Mouse (Mus musculus) adrenal gland, adult 2 months (tissue): ENCODE results near the gene Lrrc8b. TPM values are rescaled to one million over a fixed set of nuclear protein-coding genes. Genes with fewer than 3 reads are reported as not detected.
A peak's percentile ranks its signal among the peaks of the same experiment; 100 is the strongest.

Experiments used
- DNase-seq: peaks from one replicate; pipeline ENCODE4 v3.0.0; 2021
- polyA plus RNA-seq: library from polyadenylated mRNA; depleted of rRNA; stranded (reverse); fragments of >200 nt; gene quantifications from 2 replicates; pipeline ENCODE4 v1.2.3, GENCODE M21; 2012
- total RNA-seq, 2 experiments: library from RNA; stranded (reverse); gene quantifications; 2 replicates each; pipeline ENCODE4 v1.2.3; 2021

The Lrrc8b gene
- total and polyA plus RNA-seq, 3 experiments = 38.7 to 115 (median 82.8) TPM

- no peak for DNase-seq
Measured at GRCm38 (mm10) chr5:105418851-105419250, 3.3 kb downstream of the Lrrc8b start.

DNA sequence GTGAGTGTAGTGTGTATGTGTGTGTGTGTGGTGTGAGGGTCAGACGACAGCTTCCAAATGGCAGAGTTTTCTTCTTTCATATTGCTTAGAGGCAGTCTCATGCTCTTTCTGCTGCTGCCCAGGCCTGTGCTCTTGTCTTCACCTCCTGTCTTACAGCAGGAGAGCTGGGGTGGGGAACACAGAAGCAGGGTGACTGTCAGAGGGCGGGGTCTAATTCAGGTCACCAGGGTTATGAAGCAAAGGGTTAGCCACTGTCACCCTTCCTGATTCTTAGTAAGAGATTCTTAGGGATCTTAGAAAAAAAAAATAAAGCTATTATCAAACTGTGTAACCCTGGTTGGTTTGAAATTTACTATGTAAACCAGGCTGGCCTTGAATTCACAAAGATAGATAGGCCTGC is 10.0 kb downstream of the Lrrc8b start:
- no peak for DNase-seq

DNA sequence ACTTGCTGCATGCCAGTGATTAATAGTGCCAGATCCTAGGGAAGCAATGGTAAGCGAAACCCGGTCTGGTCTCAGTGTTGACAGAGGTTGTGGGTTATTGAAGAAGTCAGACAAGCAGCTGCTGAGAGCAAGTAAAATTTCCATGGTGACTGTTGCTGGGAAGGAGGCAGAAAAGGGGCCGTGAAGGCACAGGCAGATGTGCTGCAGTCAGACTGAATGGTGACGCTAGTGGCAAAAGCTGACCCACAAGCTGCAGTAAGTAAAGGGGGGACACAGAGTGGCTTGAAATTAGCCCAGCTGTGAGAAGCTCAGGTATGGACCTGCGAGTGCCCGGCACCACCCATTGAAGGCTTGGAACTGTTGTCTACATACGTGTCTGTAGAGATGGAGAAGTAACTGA is 11.8 kb downstream of the Lrrc8b start:
- no peak for DNase-seq

- DNase-seq = peak; percentile 94
Measured at GRCm38 (mm10) chr5:105428265-105428974, 12.8 kb downstream of the Lrrc8b start.

DNA sequence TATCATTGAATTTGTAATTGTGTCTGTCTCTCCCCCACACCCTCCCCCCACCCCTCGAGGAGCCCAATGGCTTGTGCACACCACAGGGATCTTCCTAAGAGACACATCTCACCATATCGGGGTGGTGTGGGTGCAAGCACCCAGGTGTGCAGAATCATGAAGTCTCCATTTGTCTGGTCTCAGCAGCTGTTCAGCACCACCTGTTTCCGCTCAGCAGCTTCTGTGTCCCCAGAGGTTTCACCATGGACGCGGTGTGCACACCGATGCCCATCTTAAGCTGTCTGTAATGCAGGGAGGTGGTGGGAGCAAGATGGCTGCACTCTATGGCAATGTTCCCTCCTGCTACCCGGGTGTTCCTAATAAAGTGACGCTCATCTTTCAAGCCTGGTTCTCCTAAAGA is 14.6 kb downstream of the Lrrc8b start:
- DNase-seq = no peak

- no peak for DNase-seq
Measured at GRCm38 (mm10) chr5:105439608-105440007, 24.0 kb downstream of the Lrrc8b start.

- DNase-seq = no peak
Measured at GRCm38 (mm10) chr5:105440992-105441535, 25.5 kb downstream of the Lrrc8b start.

DNA sequence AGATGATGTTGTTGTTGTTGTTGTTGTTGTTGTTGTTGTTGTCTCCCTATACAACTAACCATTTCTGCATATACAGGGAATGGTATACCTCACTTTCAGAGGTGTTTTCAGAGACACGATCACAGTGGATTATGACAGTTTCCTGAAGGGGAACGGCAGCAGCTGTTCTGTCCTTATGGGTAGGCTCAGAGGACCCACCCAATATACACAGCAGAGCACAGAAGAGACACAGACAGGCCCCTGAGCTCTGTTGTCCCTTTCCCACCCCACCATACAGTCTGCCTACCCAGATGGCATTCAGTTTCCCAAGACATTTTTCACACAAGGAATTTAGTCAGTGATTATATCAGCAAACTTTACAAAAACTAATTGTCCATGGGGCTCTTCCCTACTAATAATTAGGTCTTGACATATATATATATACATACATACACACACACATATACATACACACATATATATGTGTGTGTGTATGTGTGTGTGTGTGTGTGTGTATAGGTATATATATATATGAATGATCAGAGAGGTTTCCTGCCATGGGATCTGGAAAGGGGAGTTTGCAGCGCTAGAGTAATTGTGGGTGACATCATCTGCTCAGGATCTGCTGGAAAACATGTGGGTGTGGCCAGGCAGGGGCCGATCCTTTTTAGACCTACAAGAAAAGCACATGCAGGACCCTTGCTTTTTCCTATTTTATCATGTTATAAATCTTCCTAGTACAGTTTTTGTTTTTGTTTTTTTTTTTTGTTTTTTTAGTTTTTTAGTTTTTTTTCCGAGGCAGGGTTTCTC is 26.8 kb downstream of the Lrrc8b start:
- no peak for DNase-seq

DNA sequence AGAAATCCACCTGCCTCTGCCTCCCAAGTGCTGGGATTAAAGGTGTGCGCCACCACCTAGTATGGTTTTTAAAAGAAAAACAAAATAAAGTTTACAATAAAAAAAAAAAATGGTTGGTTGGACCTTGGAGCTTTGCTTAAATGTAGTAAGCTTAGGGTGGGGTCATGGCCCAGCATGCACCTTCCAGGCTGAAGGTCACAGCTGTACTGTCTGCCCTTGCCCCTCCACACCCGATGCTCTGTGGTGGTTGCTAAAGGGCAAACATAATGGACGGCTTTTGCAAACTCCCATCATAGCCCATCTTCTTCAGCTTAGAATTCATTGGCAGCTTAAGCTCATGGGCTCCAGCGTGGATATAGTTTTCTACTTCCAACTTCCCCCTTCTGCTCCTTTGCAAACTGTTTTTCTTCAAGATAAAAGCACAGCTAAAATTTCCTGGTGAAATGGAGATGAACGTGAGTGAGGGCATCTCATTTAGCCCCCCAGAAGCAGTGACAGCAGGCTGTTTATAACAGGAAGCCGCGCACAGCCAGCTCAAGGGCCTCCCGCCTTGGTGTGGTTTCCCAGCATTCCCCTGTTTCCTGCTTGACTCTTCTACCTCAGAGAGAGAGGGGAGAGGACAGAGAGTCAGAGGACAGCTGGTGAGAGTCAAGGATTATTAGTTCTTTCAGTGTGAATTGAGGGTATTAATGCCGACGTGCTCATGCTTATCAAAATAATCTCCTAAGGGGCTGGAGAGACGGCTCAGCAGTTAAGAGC is 27.7 kb downstream of the Lrrc8b start:
- DNase-seq = no peak

GRCm38 (mm10) chr5:105445686-105446085 is 30.1 kb downstream of the Lrrc8b start:
- DNase-seq = no peak

GRCm38 (mm10) chr5:105454105-105454504 is 38.5 kb downstream of the Lrrc8b start:
- no peak for DNase-seq

- no peak for DNase-seq
Measured at GRCm38 (mm10) chr5:105459077-105459476, 43.5 kb downstream of the Lrrc8b start.

DNA sequence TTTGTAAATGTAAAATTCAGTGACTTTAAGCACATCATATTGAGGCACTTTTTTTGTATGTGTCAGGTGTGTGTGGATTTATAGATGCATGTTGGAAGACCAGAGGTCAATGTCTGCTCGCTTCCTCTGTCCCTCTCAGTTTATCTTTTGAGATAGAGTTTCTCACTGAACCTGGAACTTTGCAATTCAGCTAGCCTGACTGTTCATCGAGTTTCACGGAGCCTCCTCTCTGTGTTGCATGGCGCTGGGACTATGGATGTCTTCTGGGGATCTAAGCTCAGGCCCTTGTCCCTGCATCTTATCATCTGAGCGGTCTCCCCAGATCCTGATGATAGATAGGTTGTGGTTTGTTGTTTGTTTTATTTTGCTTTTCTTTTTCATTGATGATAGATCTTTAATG is 45.0 kb downstream of the Lrrc8b start:
- no peak for DNase-seq

DNA sequence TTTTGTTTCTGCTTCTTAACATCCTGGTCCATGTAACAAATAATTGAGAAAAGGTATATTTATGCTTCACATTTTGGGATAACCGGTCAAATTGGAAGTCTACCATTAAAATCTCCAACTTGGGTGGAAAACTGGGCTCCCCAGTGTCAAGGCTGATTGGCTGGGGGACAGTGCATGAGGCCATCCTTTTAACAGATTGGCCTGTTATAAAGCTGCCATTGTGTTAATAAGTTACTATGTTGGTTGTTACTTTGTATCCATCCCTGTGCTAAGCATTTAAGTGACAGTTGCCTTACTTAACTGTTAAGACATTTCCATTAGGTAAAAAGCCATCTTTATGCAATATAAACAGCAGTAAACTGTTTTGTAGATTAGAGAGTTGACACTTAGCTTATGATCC is 45.5 kb downstream of the Lrrc8b start:
- no peak for DNase-seq

DNA sequence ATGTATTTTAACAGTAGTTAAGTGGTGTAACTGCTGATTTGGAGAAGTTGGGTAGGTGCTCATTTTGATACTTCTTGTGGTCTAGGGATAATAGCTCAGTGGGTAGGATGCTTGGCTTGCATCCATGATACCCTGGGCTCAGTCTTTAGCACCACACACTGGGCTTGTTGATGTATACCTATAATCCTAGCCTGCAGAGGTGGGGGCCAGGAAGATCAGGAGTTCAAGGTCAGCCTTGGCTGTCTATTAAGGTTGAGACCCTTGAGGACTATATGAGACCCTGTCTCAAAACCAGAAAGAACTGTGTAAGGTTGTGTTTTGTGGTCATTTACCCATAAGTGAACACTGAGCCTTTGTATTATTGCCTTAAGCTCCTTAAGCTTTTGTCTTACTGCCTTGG is 49.1 kb downstream of the Lrrc8b start:
- DNase-seq = no peak

DNA sequence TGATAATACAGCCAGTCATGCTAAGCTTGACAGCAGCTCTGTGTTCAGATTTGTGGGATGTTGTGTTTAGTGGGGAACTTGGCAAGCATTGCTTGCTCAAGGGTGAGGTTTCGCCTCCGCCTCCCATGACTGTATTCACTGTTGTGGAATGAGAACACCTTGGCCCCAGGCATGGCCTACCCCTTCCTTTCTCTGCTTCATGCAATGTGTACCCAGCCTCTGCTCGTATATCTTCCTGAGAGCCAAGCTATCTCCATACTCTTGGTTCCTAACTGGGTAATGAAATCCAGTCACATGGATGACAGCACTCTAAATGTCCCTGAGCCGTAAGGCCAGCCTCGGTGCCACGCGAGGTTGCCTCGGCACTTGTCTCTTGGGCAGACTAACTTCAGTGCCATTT is 50.0 kb downstream of the Lrrc8b start:
- DNase-seq = no peak

DNA sequence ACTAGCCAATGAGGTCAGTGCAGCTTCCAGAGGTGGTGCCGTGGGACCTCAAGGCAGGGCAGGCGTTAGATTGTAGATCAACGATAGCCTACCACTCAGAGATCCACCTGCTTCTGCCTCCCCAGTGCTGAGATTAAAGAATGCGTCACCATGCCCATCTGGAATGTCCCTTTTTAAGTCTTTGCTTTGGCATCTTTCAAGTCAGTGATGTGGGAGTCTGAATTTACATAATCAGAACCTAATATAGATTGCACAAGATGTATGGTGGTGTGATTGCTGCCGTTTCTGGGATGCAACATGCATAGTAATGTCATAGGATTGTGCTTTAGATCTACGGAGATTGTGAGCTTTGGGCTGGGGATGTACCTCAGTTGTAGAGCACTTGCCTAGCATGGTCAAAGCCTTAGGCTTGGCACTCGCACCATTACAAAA is 50.9 kb downstream of the Lrrc8b start:
- DNase-seq = no peak

- no peak for DNase-seq
Measured at GRCm38 (mm10) chr5:105467271-105467670, 51.7 kb downstream of the Lrrc8b start.

GRCm38 (mm10) chr5:105472983-105473705 is 57.6 kb downstream of the Lrrc8b start:
- DNase-seq = no peak

DNA sequence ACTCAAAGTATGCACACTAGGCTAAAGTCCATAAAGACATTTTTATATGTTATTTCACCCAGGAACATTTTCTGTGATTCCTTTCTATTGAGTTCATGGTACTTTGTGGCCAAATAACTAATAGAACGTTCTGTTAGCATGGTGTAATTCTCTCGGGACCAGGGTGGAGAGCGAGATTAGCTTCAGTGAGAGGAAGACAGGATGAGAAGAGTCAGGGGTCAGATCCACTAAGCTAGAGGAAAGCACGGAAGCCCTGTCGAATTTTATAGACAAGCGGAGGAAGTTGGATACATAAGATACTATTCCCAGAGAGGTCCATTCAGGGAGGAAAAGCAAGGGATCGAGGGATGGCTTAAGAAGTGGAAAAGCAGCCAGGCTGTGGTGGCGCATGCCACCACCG is 62.0 kb downstream of the Lrrc8b start:
- DNase-seq = no peak

- no peak for DNase-seq
Measured at GRCm38 (mm10) chr5:105479673-105480072, 64.1 kb downstream of the Lrrc8b start.

GRCm38 (mm10) chr5:105480561-105480960 is 65.0 kb downstream of the Lrrc8b start:
- no peak for DNase-seq
